Comparison of ENCODE assay signal across 22 mouse cellular contexts in the genomic region with DNA sequence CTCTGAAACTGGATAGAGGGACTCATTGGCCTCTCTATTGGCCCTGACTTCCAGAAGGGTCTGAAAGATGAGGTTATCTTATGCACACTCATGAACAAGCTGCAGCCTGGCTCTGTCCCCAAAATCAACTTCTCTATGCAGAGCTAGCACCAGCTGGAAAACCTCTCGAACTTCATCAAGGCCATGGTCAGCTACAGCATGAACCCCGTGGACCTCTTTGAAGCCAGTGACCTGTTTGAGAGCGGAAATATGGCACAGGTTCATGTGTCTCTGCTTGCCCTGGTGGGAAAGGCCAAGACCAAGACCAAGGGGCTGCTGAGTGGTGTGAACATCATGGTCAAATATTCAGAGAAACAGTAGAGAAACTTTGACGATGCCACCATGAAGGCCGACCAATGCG. TPM values are rescaled to one million over a fixed set of nuclear protein-coding genes. Genes with fewer than 3 reads are reported as not detected.
DNase-seq lines count a peak whose midpoint lies in the region; ATAC-seq and TF ChIP-seq lines count a peak whose summit lies in the region.
"Had no signal": no experiment of that assay in that cellular context is flagged by ENCODE, and none has a peak within 500 bp of the region (broad histone marks: within the 10 kb centered on the region; RNA-seq: fewer than 3 reads in every experiment).

No protein-coding gene starts in this region.

- H3K4me2 ChIP-seq in intestine, postnatal 0 days (replicated peaks; ENCODE audit: low read depth) = peak overlapping the region; percentile 41
- no peak overlapping the region for H3K4me2 ChIP-seq in intestine, embryonic 16.5 days (ENCODE audit: low read depth, low read length)

- no peaks in the 10 kb centered on the region for H3K27me3 ChIP-seq in heart, embryonic 10.5 days (ENCODE audit: insufficient read depth, poor library complexity, severe bottlenecking)
- H3K27me3 ChIP-seq in intestine, postnatal 0 days (replicated peaks; ENCODE audit: control insufficient read depth, insufficient read depth, low read length) = no peaks in the 10 kb centered on the region
- no peaks in the 10 kb centered on the region for H3K27me3 ChIP-seq in intestine, embryonic 16.5 days (replicated peaks; ENCODE audit: control insufficient read depth, insufficient read depth, low read length)
- no peaks in the 10 kb centered on the region for H3K27me3 ChIP-seq in spleen, adult 2 months (ENCODE audit: control insufficient read depth, insufficient read depth, low read length)
- no peaks in the 10 kb centered on the region for H3K27me3 ChIP-seq in thymus, adult 2 months (ENCODE audit: control insufficient read depth, insufficient read depth, low read length)
- H3K27me3 ChIP-seq: CH12.LX had no signal

- ATAC-seq in intestine, postnatal 0 days = no peak
- no peak for ATAC-seq in intestine, embryonic 16.5 days
- ATAC-seq: activated CD4-positive, CD25-positive, alpha-beta regulatory T cell, adult 4 months; Patski had no signal

- no peak for TF ChIP-seq POLR2A in spleen, adult 2 months (IDR thresholded peaks at IDR 0.05; ENCODE audit: low read depth, low read length)
- no peak for TF ChIP-seq POLR2A in thymus, adult 2 months (IDR thresholded peaks at IDR 0.05; ENCODE audit: control insufficient read depth, extremely low read depth, insufficient read depth, low read length, poor library complexity)

- peak; percentile 90 for DNase-seq in heart, adult 11 months
- DNase-seq in heart, embryonic 10.5 days (ENCODE audit: low spot score) = no peak
- no peak for DNase-seq in spleen, adult 2 months (ENCODE audit: low read depth in 1 of 2, low spot score in 2 of 2)
- no peak for DNase-seq in spleen, postnatal 14 days (ENCODE audit: low spot score in 2 of 2)
- no peak for DNase-seq in thymus, adult 2 months
- DNase-seq in thymus, adult 18-20 months = no peak
- DNase-seq: adrenal gland, adult 2 months; adrenal gland, adult 8-10 months; adrenal gland, postnatal 10 days; adrenal gland, postnatal 14 days; adrenal gland, postnatal 25 days; adrenal gland, postnatal 36 days; B cell, adult 2 months; cerebellum, adult 11 months; cerebellum, adult 11-12 months had no signal

- H3K36me3 ChIP-seq in heart, embryonic 10.5 days = no peaks in the 10 kb centered on the region
- H3K36me3 ChIP-seq in intestine, postnatal 0 days (ENCODE audit: control insufficient read depth, insufficient read depth) = peaks cover 3% of the 10 kb centered on the region; the same call in 1 of the 2 replicates
- no peaks in the 10 kb centered on the region for H3K36me3 ChIP-seq in intestine, embryonic 16.5 days (ENCODE audit: control insufficient read depth, insufficient read depth, low read length)
- no peaks in the 10 kb centered on the region for H3K36me3 ChIP-seq in spleen, adult 2 months (ENCODE audit: control insufficient read depth, insufficient read depth, low read length)
- H3K36me3 ChIP-seq in thymus, adult 2 months (ENCODE audit: control insufficient read depth, insufficient read depth, low read length) = no peaks in the 10 kb centered on the region
- H3K36me3 ChIP-seq: G1E had no signal

- no peak overlapping the region for H3K27ac ChIP-seq in heart, embryonic 10.5 days
- no peak overlapping the region for H3K27ac ChIP-seq in intestine, postnatal 0 days (ENCODE audit: low read depth, low read length)
- no peak overlapping the region for H3K27ac ChIP-seq in intestine, embryonic 16.5 days (ENCODE audit: low read length)
- peak overlapping the region; percentile 65 for H3K27ac ChIP-seq in spleen, adult 2 months (ENCODE audit: insufficient read depth, low read length)
- H3K27ac ChIP-seq in thymus, adult 2 months (ENCODE audit: control insufficient read depth, insufficient read depth, low read length) = peak overlapping the region; percentile 58

- no peak for TF ChIP-seq CTCF in intestine, postnatal 0 days (IDR thresholded peaks at IDR 0.05; ENCODE audit: low read depth)
- TF ChIP-seq CTCF in spleen, adult 2 months (IDR thresholded peaks at IDR 0.05; ENCODE audit: extremely low read depth, insufficient read depth, insufficient read length, insufficient replicate concordance) = no peak
- TF ChIP-seq CTCF in thymus, adult 2 months (IDR thresholded peaks at IDR 0.05; ENCODE audit: borderline replicate concordance, control insufficient read depth, extremely low read depth, insufficient read depth, low read length, poor library complexity) = no peak

- WGBS in heart, embryonic 10.5 days = 88% methylated on average over 6 of the region's 6 CpGs
- WGBS in intestine, postnatal 0 days = 92% methylated on average over 6 of the region's 6 CpGs
- WGBS in intestine, embryonic 16.5 days = 95% methylated on average over 6 of the region's 6 CpGs
- 91% methylated on average over 6 of the region's 6 CpGs for WGBS in spleen, adult 2 months
- WGBS in thymus, adult 2 months = 98% methylated on average over 6 of the region's 6 CpGs

- no peak overlapping the region for H3K9ac ChIP-seq in intestine, postnatal 0 days (ENCODE audit: low read depth, low read length)
- H3K9ac ChIP-seq in intestine, embryonic 16.5 days (ENCODE audit: low read depth, low read length) = no peak overlapping the region

- no peaks in the 10 kb centered on the region for H3K4me1 ChIP-seq in heart, embryonic 10.5 days
- no peaks in the 10 kb centered on the region; the same call in 1 of the 2 replicates for H3K4me1 ChIP-seq in intestine, postnatal 0 days (replicated peaks; ENCODE audit: control insufficient read depth, insufficient read depth, low read length)
- H3K4me1 ChIP-seq in intestine, embryonic 16.5 days (ENCODE audit: control insufficient read depth, insufficient read depth, low read length) = peaks cover 5% of the 10 kb centered on the region; the same call in 1 of the 2 replicates
- peaks cover 3% of the 10 kb centered on the region; the same call in 1 of the 2 replicates for H3K4me1 ChIP-seq in spleen, adult 2 months (ENCODE audit: control insufficient read depth, insufficient read depth, insufficient read length)
- peaks cover 20% of the 10 kb centered on the region for H3K4me1 ChIP-seq in thymus, adult 2 months (replicated peaks; ENCODE audit: control insufficient read depth, insufficient read depth, low read length)

- no peaks in the 10 kb centered on the region for H3K9me3 ChIP-seq in heart, embryonic 10.5 days
- H3K9me3 ChIP-seq in intestine, postnatal 0 days (ENCODE audit: control insufficient read depth) = no peaks in the 10 kb centered on the region
- H3K9me3 ChIP-seq in intestine, embryonic 16.5 days (ENCODE audit: control insufficient read depth, low read length) = no peaks in the 10 kb centered on the region
- H3K9me3 ChIP-seq: G1E had no signal

- H3K4me3 ChIP-seq in heart, embryonic 10.5 days = no peak overlapping the region
- no peak overlapping the region for H3K4me3 ChIP-seq in intestine, postnatal 0 days (ENCODE audit: low read depth, low read length)
- no peak overlapping the region for H3K4me3 ChIP-seq in intestine, embryonic 16.5 days (ENCODE audit: low read length)
- H3K4me3 ChIP-seq in spleen, adult 2 months (ENCODE audit: extremely low read depth, insufficient read depth, insufficient read length) = no peak overlapping the region
- no peak overlapping the region for H3K4me3 ChIP-seq in thymus, adult 2 months (ENCODE audit: control insufficient read depth, insufficient read depth, low read length)

RNA-seq across cellular contexts. Expression of a gene that starts 16.0 kb away (rescaled TPM):
- polyA plus RNA-seq in heart, embryonic 10.5 days (2016; fragmentation: Nextera tagmentation; extraction: Ambion mirVana) = 0.07 TPM in 1 of 2 replicates, not detected in the other
- 2.2 and 2.3 TPM in 2 replicates for polyA plus RNA-seq in intestine, postnatal 0 days (2015; fragmentation: Nextera tagmentation; extraction: Ambion mirVana)
- polyA plus RNA-seq in intestine, embryonic 16.5 days (2015; fragmentation: Nextera tagmentation; extraction: Ambion mirVana) = 0.15 and 0.32 TPM in 2 replicates
- 0.68 and 0.70 TPM in 2 replicates for polyA plus RNA-seq in spleen, adult 2 months (2012; rRNA removed)
- polyA plus RNA-seq in thymus, adult 2 months (2012; rRNA removed) = 1.5 and 2.3 TPM in 2 replicates
- polyA plus RNA-seq: C2C12, G1E had no signal

RNA-seq across cellular contexts. Expression of a gene that starts 16.8 kb away (rescaled TPM):
- polyA plus RNA-seq in heart, embryonic 10.5 days (2016; fragmentation: Nextera tagmentation; extraction: Ambion mirVana) = 0.38 and 0.42 TPM in 2 replicates
- polyA plus RNA-seq in intestine, postnatal 0 days (2015; fragmentation: Nextera tagmentation; extraction: Ambion mirVana) = 128 and 134 TPM in 2 replicates
- polyA plus RNA-seq in intestine, embryonic 16.5 days (2015; fragmentation: Nextera tagmentation; extraction: Ambion mirVana) = 19.9 and 32.3 TPM in 2 replicates
- polyA plus RNA-seq in spleen, adult 2 months (2012; rRNA removed) = 0.05 and 0.11 TPM in 2 replicates
- 0.07 and 0.11 TPM in 2 replicates for polyA plus RNA-seq in thymus, adult 2 months (2012; rRNA removed)
- polyA plus RNA-seq: C2C12, G1E had no signal

RNA-seq across cellular contexts. Expression of a gene that starts 16.9 kb away (rescaled TPM):
- 0.10 and 0.15 TPM in 2 replicates for polyA plus RNA-seq in heart, embryonic 10.5 days (2016; fragmentation: Nextera tagmentation; extraction: Ambion mirVana)
- 87.0 and 90.6 TPM in 2 replicates for polyA plus RNA-seq in intestine, postnatal 0 days (2015; fragmentation: Nextera tagmentation; extraction: Ambion mirVana)
- 10.8 and 12.6 TPM in 2 replicates for polyA plus RNA-seq in intestine, embryonic 16.5 days (2015; fragmentation: Nextera tagmentation; extraction: Ambion mirVana)
- polyA plus RNA-seq in spleen, adult 2 months (2012; rRNA removed) = 2.0 and 2.4 TPM in 2 replicates
- 10.0 and 13.2 TPM in 2 replicates for polyA plus RNA-seq in thymus, adult 2 months (2012; rRNA removed)
- polyA plus RNA-seq: G1E had no signal

RNA-seq across cellular contexts. Expression of a gene that starts 22.0 kb away (rescaled TPM):
- polyA plus RNA-seq in heart, embryonic 10.5 days (2016; fragmentation: Nextera tagmentation; extraction: Ambion mirVana) = 0.94 and 1.1 TPM in 2 replicates
- polyA plus RNA-seq in intestine, postnatal 0 days (2015; fragmentation: Nextera tagmentation; extraction: Ambion mirVana) = 18.8 and 19.4 TPM in 2 replicates
- 0.86 and 0.88 TPM in 2 replicates for polyA plus RNA-seq in intestine, embryonic 16.5 days (2015; fragmentation: Nextera tagmentation; extraction: Ambion mirVana)
- 1.9 and 2.2 TPM in 2 replicates for polyA plus RNA-seq in spleen, adult 2 months (2012; rRNA removed)
- polyA plus RNA-seq in thymus, adult 2 months (2012; rRNA removed) = 1.6 and 2.2 TPM in 2 replicates
- polyA plus RNA-seq: C2C12, G1E had no signal

RNA-seq across cellular contexts. Expression of a gene that starts 40.5 kb away (rescaled TPM):
- 0.16 and 0.21 TPM in 2 replicates for polyA plus RNA-seq in heart, embryonic 10.5 days (2016; fragmentation: Nextera tagmentation; extraction: Ambion mirVana)
- polyA plus RNA-seq in intestine, postnatal 0 days (2015; fragmentation: Nextera tagmentation; extraction: Ambion mirVana) = 43.5 and 50.2 TPM in 2 replicates
- 0.70 and 1.6 TPM in 2 replicates for polyA plus RNA-seq in intestine, embryonic 16.5 days (2015; fragmentation: Nextera tagmentation; extraction: Ambion mirVana)
- polyA plus RNA-seq in spleen, adult 2 months (2012; rRNA removed) = 2.8 and 3.3 TPM in 2 replicates
- 6.1 and 7.8 TPM in 2 replicates for polyA plus RNA-seq in thymus, adult 2 months (2012; rRNA removed)
- polyA plus RNA-seq: G1E had no signal

Comparison
In these comparisons a context has a peak if more than half of its experiments do, and no peak if none do; other contexts are left out.
1. H3K27ac ChIP-seq: peak in spleen, adult 2 months (single experiment) and thymus, adult 2 months (single experiment); none in heart, embryonic 10.5 days (single experiment), intestine, postnatal 0 days (single experiment) and intestine, embryonic 16.5 days (single experiment).
2. RNA of a gene that starts 16.8 kb away (polyA plus RNA-seq): 128 to 134 TPM in intestine, postnatal 0 days and 19.9 to 32.3 TPM in intestine, embryonic 16.5 days; 0.38 to 0.42 TPM in heart, embryonic 10.5 days, 0.07 to 0.11 TPM in thymus, adult 2 months and 0.05 to 0.11 TPM in spleen, adult 2 months; every median in the first group is over 10 times any median in the second.